Mouse (Mus musculus) thymus, adult 2 months (tissue): ENCODE measurements around the gene Snhg11.

Experiments
- CTCF ChIP-seq: fragments of 200-500 bp; IDR thresholded peaks from 2 replicates; pipeline ENCODE4 v1.5.1; 2012; ENCODE audit warnings: mild to moderate bottlenecking, control low read depth, low read length, moderate library complexity, borderline replicate concordance; ENCODE audit not compliant: control insufficient read depth, poor library complexity, insufficient read depth; ENCODE audit errors: extremely low read depth
- POLR2A ChIP-seq: fragments of 200-500 bp; IDR thresholded peaks from 2 replicates; pipeline ENCODE4 v1.6.1; 2012; ENCODE audit warnings: mild to moderate bottlenecking, low read length, control low read depth, moderate library complexity; ENCODE audit not compliant: control insufficient read depth, poor library complexity, insufficient read depth; ENCODE audit errors: extremely low read depth

DNA sequence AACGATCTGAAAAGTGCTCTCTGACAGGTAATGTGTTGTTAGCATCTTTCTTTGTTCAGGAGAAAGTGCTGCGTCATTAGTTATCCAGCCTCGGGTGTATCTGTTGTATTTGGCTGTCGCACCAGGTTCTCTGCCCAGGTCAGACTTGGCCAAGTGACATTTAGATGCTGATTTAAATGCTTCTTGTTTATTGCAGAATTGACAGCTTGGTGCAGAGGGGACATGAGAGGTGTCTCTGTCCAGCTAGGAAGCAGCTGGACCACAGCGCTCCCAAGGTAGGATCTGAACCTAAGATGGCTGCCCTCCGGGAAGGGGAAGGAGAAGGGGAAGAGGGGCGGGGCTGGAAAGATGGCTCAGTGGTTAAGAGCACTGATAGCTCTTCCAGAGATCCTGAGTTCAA lies 1.4 kb downstream of the Snhg11 start:
- TF ChIP-seq CTCF (no peak), POLR2A (no peak)
